Mouse (Mus musculus): ENCODE data around the gene Pla2g2c. TPM values are rescaled to one million over a fixed set of nuclear protein-coding genes. Genes with fewer than 3 reads are reported as not detected.
A peak's percentile ranks its signal among the peaks of the same experiment; 100 is the strongest.

The Pla2g2c gene
- polyA plus RNA-seq, 1 experiment: 0.33 TPM

GRCm38 (mm10) chr4:138702031-138702430 is 22.6 kb upstream of the Pla2g2c start:
- TF ChIP-seq POLR2A (IDR thresholded peaks at IDR 0.05; ENCODE audit: borderline replicate concordance, insufficient read depth, low read length) (no peak), CTCF (IDR thresholded peaks at IDR 0.05; ENCODE audit: borderline replicate concordance, insufficient read depth, low read depth, low read length) (no peak)
- WGBS: 95% methylated on average over 2 of the region's 2 CpGs
- no peak overlapping the region for H3K4me3 ChIP-seq (replicated peaks; ENCODE audit: insufficient read depth, low read depth, low read length)
- DNase-seq: no peak
- H3K27ac ChIP-seq (ENCODE audit: insufficient read depth, low read length): no peak overlapping the region
- H3K27me3 ChIP-seq (ENCODE audit: control insufficient read depth, insufficient read depth, low read length): no peaks in the 10 kb centered on the region
- H3K4me1 ChIP-seq (ENCODE audit: control insufficient read depth, insufficient read depth, low read length): no peaks in the 10 kb centered on the region

- Histone ChIP-seq H3K27ac (ENCODE audit: insufficient read depth, low read length) (no peak overlapping the region), H3K27me3 (ENCODE audit: control insufficient read depth, insufficient read depth, low read length) (no peaks in the 10 kb centered on the region), H3K4me3 (replicated peaks; ENCODE audit: insufficient read depth, low read depth, low read length) (no peak overlapping the region), H3K4me1 (ENCODE audit: control insufficient read depth, insufficient read depth, low read length) (no peaks in the 10 kb centered on the region)
- WGBS: 85% methylated on average over 8 of the region's 8 CpGs
- no peak for TF ChIP-seq POLR2A (IDR thresholded peaks at IDR 0.05; ENCODE audit: borderline replicate concordance, insufficient read depth, low read length)
- TF ChIP-seq CTCF (IDR thresholded peaks at IDR 0.05; ENCODE audit: borderline replicate concordance, insufficient read depth, low read depth, low read length): no peak
- DNase-seq: no peak
These were observed 22.1 kb upstream of the Pla2g2c start for GRCm38 (mm10) chr4:138702528-138702927.

- H3K4me3 ChIP-seq (replicated peaks; ENCODE audit: insufficient read depth, low read depth, low read length): no peak overlapping the region
- H3K4me1 ChIP-seq (ENCODE audit: control insufficient read depth, insufficient read depth, low read length): peaks cover 4% of the 10 kb centered on the region; the same call in 1 of the 2 replicates
- H3K27me3 ChIP-seq (ENCODE audit: control insufficient read depth, insufficient read depth, low read length): no peaks in the 10 kb centered on the region
- TF ChIP-seq POLR2A (IDR thresholded peaks at IDR 0.05; ENCODE audit: borderline replicate concordance, insufficient read depth, low read length): no peak
- TF ChIP-seq CTCF (IDR thresholded peaks at IDR 0.05; ENCODE audit: borderline replicate concordance, insufficient read depth, low read depth, low read length): no peak
- WGBS: 46% methylated on average over 7 of the region's 7 CpGs
- DNase-seq: peak in 1 of 2 experiments; percentile 42
- H3K27ac ChIP-seq (ENCODE audit: insufficient read depth, low read length): no peak overlapping the region
These were observed 21.0 kb upstream of the Pla2g2c start for GRCm38 (mm10) chr4:138703591-138703990.

GRCm38 (mm10) chr4:138704169-138704568 is 20.4 kb upstream of the Pla2g2c start:
- H3K4me3 ChIP-seq (replicated peaks; ENCODE audit: insufficient read depth, low read depth, low read length): no peak overlapping the region
- no peak overlapping the region for H3K27ac ChIP-seq (ENCODE audit: insufficient read depth, low read length)
- WGBS: 91% methylated on average over 4 of the region's 4 CpGs
- H3K27me3 ChIP-seq (ENCODE audit: control insufficient read depth, insufficient read depth, low read length): no peaks in the 10 kb centered on the region
- no peak for DNase-seq
- TF ChIP-seq CTCF (IDR thresholded peaks at IDR 0.05; ENCODE audit: borderline replicate concordance, insufficient read depth, low read depth, low read length): no peak
- TF ChIP-seq POLR2A (IDR thresholded peaks at IDR 0.05; ENCODE audit: borderline replicate concordance, insufficient read depth, low read length): no peak
- peaks cover 10% of the 10 kb centered on the region; the same call in 1 of the 2 replicates for H3K4me1 ChIP-seq (ENCODE audit: control insufficient read depth, insufficient read depth, low read length)

- WGBS: 97% methylated on average over 8 of the region's 8 CpGs
- Histone ChIP-seq H3K4me1 (ENCODE audit: control insufficient read depth, insufficient read depth, low read length) (peaks cover 28% of the 10 kb centered on the region), H3K27me3 (ENCODE audit: control insufficient read depth, insufficient read depth, low read length) (no peaks in the 10 kb centered on the region), H3K4me3 (replicated peaks; ENCODE audit: insufficient read depth, low read depth, low read length) (no peak overlapping the region), H3K27ac (ENCODE audit: insufficient read depth, low read length) (no peak overlapping the region)
- TF ChIP-seq CTCF (IDR thresholded peaks at IDR 0.05; ENCODE audit: borderline replicate concordance, insufficient read depth, low read depth, low read length) (no peak), POLR2A (IDR thresholded peaks at IDR 0.05; ENCODE audit: borderline replicate concordance, insufficient read depth, low read length) (no peak)
- DNase-seq: no peak
These were observed 18.0 kb upstream of the Pla2g2c start for GRCm38 (mm10) chr4:138706620-138707019.

GRCm38 (mm10) chr4:138708636-138709035 is 16.0 kb upstream of the Pla2g2c start:
- Histone ChIP-seq H3K4me3 (replicated peaks; ENCODE audit: insufficient read depth, low read depth, low read length) (no peak overlapping the region), H3K27ac (ENCODE audit: insufficient read depth, low read length) (no peak overlapping the region), H3K4me1 (ENCODE audit: control insufficient read depth, insufficient read depth, low read length) (peaks cover 40% of the 10 kb centered on the region), H3K27me3 (ENCODE audit: control insufficient read depth, insufficient read depth, low read length) (no peaks in the 10 kb centered on the region)
- DNase-seq: peak; percentile 80 to 84
- TF ChIP-seq POLR2A (IDR thresholded peaks at IDR 0.05; ENCODE audit: borderline replicate concordance, insufficient read depth, low read length) (no peak), CTCF (IDR thresholded peaks at IDR 0.05; ENCODE audit: borderline replicate concordance, insufficient read depth, low read depth, low read length) (peak; percentile 83)
- WGBS: 24% methylated on average over 7 of the region's 7 CpGs

GRCm38 (mm10) chr4:138709246-138709645 is 15.3 kb upstream of the Pla2g2c start:
- peak; percentile 19 to 30 for DNase-seq
- 77% methylated on average over 11 of the region's 11 CpGs for WGBS
- Histone ChIP-seq H3K27me3 (ENCODE audit: control insufficient read depth, insufficient read depth, low read length) (no peaks in the 10 kb centered on the region), H3K4me3 (replicated peaks; ENCODE audit: insufficient read depth, low read depth, low read length) (no peak overlapping the region), H3K4me1 (ENCODE audit: control insufficient read depth, insufficient read depth, low read length) (peaks cover 40% of the 10 kb centered on the region), H3K27ac (ENCODE audit: insufficient read depth, low read length) (no peak overlapping the region)
- no peak for TF ChIP-seq CTCF (IDR thresholded peaks at IDR 0.05; ENCODE audit: borderline replicate concordance, insufficient read depth, low read depth, low read length)

GRCm38 (mm10) chr4:138709944-138710343 is 14.6 kb upstream of the Pla2g2c start:
- Histone ChIP-seq H3K27me3 (ENCODE audit: control insufficient read depth, insufficient read depth, low read length) (no peaks in the 10 kb centered on the region), H3K27ac (ENCODE audit: insufficient read depth, low read length) (peak overlapping the region; percentile 82), H3K4me3 (replicated peaks; ENCODE audit: insufficient read depth, low read depth, low read length) (no peak overlapping the region), H3K4me1 (ENCODE audit: control insufficient read depth, insufficient read depth, low read length) (peaks cover 40% of the 10 kb centered on the region)
- 9% methylated on average over 7 of the region's 7 CpGs for WGBS
- peak; percentile 55 to 69 for DNase-seq
- TF ChIP-seq POLR2A (IDR thresholded peaks at IDR 0.05; ENCODE audit: borderline replicate concordance, insufficient read depth, low read length) (no peak), CTCF (IDR thresholded peaks at IDR 0.05; ENCODE audit: borderline replicate concordance, insufficient read depth, low read depth, low read length) (no peak)

All from cerebellum, adult 2 months (tissue).